Mouse (Mus musculus) midbrain, embryonic 11.5 days (tissue): ENCODE data around the gene Ankmy1. TPM values are rescaled to one million over a fixed set of nuclear protein-coding genes. Genes with fewer than 3 reads are reported as not detected.

ENCODE experiments used
- ATAC-seq: fragments of 200-750 bp; cut with Nextera tagmentation; 2 replicates; pipeline ENCODE4 v1.8.0; 2017; ENCODE audit warnings: moderate TSS enrichment, moderate library complexity; ENCODE audit not compliant: low FRiP score
- DNase-seq: peaks from one replicate; pipeline ENCODE4 v3.0.0; 2015; ENCODE audit warnings: low spot score; ENCODE audit errors: missing footprints
- H3K27ac ChIP-seq: fragments of 300-500 bp; sonication (generic); 2 replicates; pipeline ENCODE4 v1.5.1; 2014; ENCODE audit warnings: low read depth, low read length
- H3K27me3 ChIP-seq: fragments of 300-500 bp; sonication (generic); 2 replicates; pipeline ENCODE4 v1.6.1; 2014; ENCODE audit warnings: mild to moderate bottlenecking, low read length, moderate library complexity, mixed read lengths; ENCODE audit not compliant: control insufficient read depth, insufficient read depth
- H3K36me3 ChIP-seq: fragments of 300-500 bp; sonication (generic); 2 replicates; pipeline ENCODE4 v1.6.1; 2014; ENCODE audit warnings: mild to moderate bottlenecking, low read length, moderate library complexity, mixed read lengths; ENCODE audit not compliant: control insufficient read depth, insufficient read depth
- H3K4me1 ChIP-seq: fragments of 300-500 bp; sonication (generic); 2 replicates; pipeline ENCODE4 v1.6.1; 2014; ENCODE audit warnings: low read length; ENCODE audit not compliant: control insufficient read depth, insufficient read depth
- H3K4me2 ChIP-seq: fragments of 300-500 bp; sonication (generic); 2 replicates; pipeline ENCODE4 v1.6.1; 2014; ENCODE audit warnings: mild to moderate bottlenecking, moderate library complexity
- H3K4me3 ChIP-seq: fragments of 300-500 bp; sonication (generic); 2 replicates; pipeline ENCODE4 v1.5.1; 2014; ENCODE audit warnings: low read depth, low read length
- H3K9ac ChIP-seq: fragments of 300-500 bp; sonication (generic); 2 replicates; pipeline ENCODE4 v1.6.1; 2014; ENCODE audit warnings: low read length
- H3K9me3 ChIP-seq: fragments of 300-500 bp; sonication (generic); 2 replicates; pipeline ENCODE4 v1.6.1; 2016; ENCODE audit warnings: low read length; ENCODE audit not compliant: control insufficient read depth
- WGBS: fragments of 180-500 bp; shearing (Covaris S2); extraction: QIAGEN DNeasy Blood & Tissue Kit; methylation state at CpG from one replicate; pipeline ENCODE4 v1.1.7; 2014; 5-methylcytosine and 5-hydroxymethylcytosine counted together
- polyA plus RNA-seq: library from polyadenylated mRNA; unstranded; fragments of >200 nt; fragmentation: Nextera tagmentation; extraction: Ambion mirVana; gene quantifications from 2 replicates; pipeline ENCODE4 v1.2.1, GENCODE M21; 2014

Ankmy1 gene
- polyA plus RNA-seq, 1 experiment from 2014 or later, result 0.68 TPM

DNA sequence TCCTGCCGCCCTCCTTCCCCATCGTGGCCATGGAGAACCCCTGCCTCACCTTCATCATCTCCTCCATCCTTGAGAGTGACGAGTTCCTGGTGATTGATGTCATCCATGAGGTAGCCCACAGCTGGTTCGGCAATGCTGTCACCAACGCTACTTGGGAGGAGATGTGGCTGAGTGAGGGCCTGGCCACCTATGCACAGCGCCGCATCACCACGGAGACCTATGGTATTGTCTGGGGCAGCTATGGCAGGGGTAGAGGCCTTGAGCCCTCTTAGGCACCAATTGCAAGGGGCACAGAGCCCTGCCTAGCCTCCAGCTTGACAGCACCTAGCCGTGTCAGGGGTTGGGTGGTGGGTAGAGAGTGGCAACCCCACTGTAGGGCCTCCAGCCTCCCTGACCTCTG, 14.0 kb upstream of the Ankmy1 start:
- Histone ChIP-seq H3K4me1 (peaks cover 12% of the 10 kb centered on the region), H3K36me3 (peaks cover 23% of the 10 kb centered on the region), H3K9me3 (no peaks in the 10 kb centered on the region), H3K9ac (no peak overlapping the region), H3K4me3 (no peak overlapping the region), H3K4me2 (no peak overlapping the region), H3K27ac (no peak overlapping the region), H3K27me3 (no peaks in the 10 kb centered on the region)
- ATAC-seq (no peak), DNase-seq (no peak)
- 95% methylated on average over 9 of the region's 9 CpGs for WGBS

GRCm38 (mm10) chr1:92914993-92915392, 12.3 kb upstream of the Ankmy1 start:
- DNase-seq, result no peak
- no peak for ATAC-seq
- Histone ChIP-seq H3K27me3 (no peaks in the 10 kb centered on the region), H3K4me3 (no peak overlapping the region), H3K27ac (no peak overlapping the region), H3K36me3 (peaks cover 23% of the 10 kb centered on the region), H3K9me3 (no peaks in the 10 kb centered on the region), H3K4me1 (peaks cover 17% of the 10 kb centered on the region), H3K9ac (no peak overlapping the region), H3K4me2 (no peak overlapping the region)
- WGBS, result 97% methylated on average over 11 of the region's 11 CpGs

- ATAC-seq (no peak), DNase-seq (no peak)
- Histone ChIP-seq H3K27me3 (no peaks in the 10 kb centered on the region; the same call in 1 of the 2 replicates), H3K9ac (no peak overlapping the region), H3K9me3 (no peaks in the 10 kb centered on the region), H3K36me3 (peaks cover 17% of the 10 kb centered on the region), H3K4me3 (no peak overlapping the region), H3K4me1 (peaks cover 21% of the 10 kb centered on the region), H3K27ac (no peak overlapping the region), H3K4me2 (no peak overlapping the region)
- WGBS, result 83% methylated on average over 4 of the region's 4 CpGs
Measured at GRCm38 (mm10) chr1:92914239-92914638, 11.5 kb upstream of the Ankmy1 start.

DNA sequence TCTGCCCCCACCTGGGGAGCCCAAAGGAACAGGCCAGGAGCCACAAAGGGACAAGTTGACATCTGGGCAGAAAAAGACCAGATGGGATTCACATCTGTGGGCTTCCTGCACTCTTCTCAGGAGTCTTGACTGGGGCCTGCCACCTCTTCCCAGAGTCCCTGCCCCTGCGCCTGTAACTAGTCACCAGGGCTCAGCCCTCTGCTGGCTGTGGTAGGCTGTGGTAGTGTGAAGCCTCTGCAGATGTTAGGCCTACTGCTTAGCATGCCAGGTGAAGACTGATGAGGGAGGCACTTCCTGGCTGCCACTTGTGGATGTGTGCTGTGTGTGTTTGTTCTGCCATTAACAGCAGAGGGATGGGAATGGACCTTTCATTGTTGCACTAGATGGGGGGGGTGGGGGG, 9.6 kb upstream of the Ankmy1 start:
- no peak for DNase-seq

GRCm38 (mm10) chr1:92911721-92912138, 9.0 kb upstream of the Ankmy1 start:
- H3K4me3 ChIP-seq, result peak overlapping the region; percentile 82
- ATAC-seq (no peak), DNase-seq (no peak)
- peaks cover 7% of the 10 kb centered on the region for H3K27me3 ChIP-seq
- H3K9me3 ChIP-seq, result no peaks in the 10 kb centered on the region
- H3K4me2 ChIP-seq, result peak overlapping the region; percentile 69
- no peak overlapping the region; the same call in 1 of the 2 replicates for H3K27ac ChIP-seq
- WGBS, result 47% methylated on average over 8 of the region's 8 CpGs
- H3K4me1 ChIP-seq, result peaks cover 25% of the 10 kb centered on the region
- H3K9ac ChIP-seq, result peak overlapping the region; percentile 91
- no peaks in the 10 kb centered on the region; the same call in 1 of the 2 replicates for H3K36me3 ChIP-seq

More for the DNA sequence above, 9.6 kb upstream of the Ankmy1 start:
- Histone ChIP-seq H3K9me3 (no peaks in the 10 kb centered on the region), H3K4me1 (peaks cover 25% of the 10 kb centered on the region), H3K4me3 (peak overlapping the region; percentile 82), H3K4me2 (peak overlapping the region; percentile 69), H3K27me3 (peaks cover 7% of the 10 kb centered on the region), H3K9ac (peak overlapping the region; percentile 91), H3K36me3 (peaks cover 2% of the 10 kb centered on the region), H3K27ac (no peak overlapping the region)
- WGBS, result 65% methylated on average over 1 of the region's 1 CpGs
- ATAC-seq, result no peak

DNA sequence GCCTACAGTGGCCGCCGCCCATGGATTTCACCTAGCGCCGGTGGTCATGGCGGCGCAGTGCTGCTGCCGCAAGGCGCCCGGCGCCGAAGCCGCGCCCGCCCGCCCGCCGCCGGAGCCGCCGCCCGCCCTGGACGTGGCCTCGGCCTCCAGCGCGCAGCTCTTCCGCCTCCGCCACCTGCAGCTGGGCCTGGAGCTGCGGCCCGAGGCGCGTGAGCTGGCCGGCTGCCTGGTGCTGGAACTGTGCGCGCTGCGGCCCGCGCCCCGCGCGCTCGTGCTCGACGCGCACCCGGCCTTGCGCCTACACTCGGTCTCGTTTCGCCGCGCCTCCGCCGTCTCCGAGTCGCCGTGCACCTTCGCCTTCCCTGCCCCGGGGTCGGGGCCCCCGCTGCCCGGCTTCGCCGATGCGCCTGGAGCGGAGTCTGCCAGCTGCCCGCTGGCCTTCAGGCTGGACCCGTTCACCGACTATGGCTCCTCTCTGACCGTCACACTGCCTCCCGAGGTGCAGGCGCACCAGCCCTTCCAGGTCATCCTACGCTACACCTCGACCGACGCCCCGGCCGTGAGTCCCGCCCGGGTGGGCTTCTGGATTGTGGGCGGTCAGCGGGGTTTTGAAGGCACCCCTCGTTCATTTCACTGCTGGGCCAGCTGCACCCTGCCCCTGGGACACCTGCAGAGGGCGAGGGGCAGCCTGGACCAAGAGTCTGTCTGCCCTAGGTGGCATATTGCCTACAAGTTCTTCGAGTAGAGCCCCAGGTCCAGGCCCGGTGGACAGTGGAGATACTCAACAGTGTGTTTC, 8.4 kb upstream of the Ankmy1 start:
- peak; percentile 95 for DNase-seq
- Histone ChIP-seq H3K4me3 (peak overlapping the region; percentile 82), H3K9ac (peak overlapping the region; percentile 91), H3K27ac (peak overlapping the region; percentile 76), H3K4me1 (peaks cover 28% of the 10 kb centered on the region), H3K4me2 (peak overlapping the region; percentile 69), H3K36me3 (no peaks in the 10 kb centered on the region), H3K9me3 (no peaks in the 10 kb centered on the region), H3K27me3 (peaks cover 7% of the 10 kb centered on the region)
- ATAC-seq, result peak; percentile 37
- WGBS, result 2% methylated on average over 58 of the region's 85 CpGs

- Histone ChIP-seq H3K27me3 (peaks cover 7% of the 10 kb centered on the region), H3K9ac (peak within 1 kb of the TSS; percentile 91), H3K4me1 (peaks cover 28% of the 10 kb centered on the region), H3K9me3 (no peaks in the 10 kb centered on the region), H3K27ac (peak within 1 kb of the TSS; percentile 76), H3K4me3 (peak within 1 kb of the TSS; percentile 82), H3K4me2 (peak within 1 kb of the TSS; percentile 69), H3K36me3 (no peaks in the 10 kb centered on the region)
- WGBS, result under 1% methylated on average over 54 of the region's 57 CpGs
- ATAC-seq, result peak; percentile 74
- DNase-seq, result peak; percentile 97
Measured at GRCm38 (mm10) chr1:92910239-92910885, 7.7 kb upstream of the Ankmy1 start, which contains the start of gene Rnpepl1. Gene Rnpepl1, plus strand, starts transcription at chr1:92910783.

GRCm38 (mm10) chr1:92909068-92909467, 6.4 kb upstream of the Ankmy1 start:
- Histone ChIP-seq H3K36me3 (no peaks in the 10 kb centered on the region), H3K4me1 (peaks cover 28% of the 10 kb centered on the region), H3K27ac (no peak overlapping the region), H3K4me3 (no peak overlapping the region), H3K27me3 (peaks cover 7% of the 10 kb centered on the region), H3K9ac (no peak overlapping the region), H3K4me2 (no peak overlapping the region), H3K9me3 (no peaks in the 10 kb centered on the region)
- WGBS, result 68% methylated on average over 4 of the region's 4 CpGs
- ATAC-seq (no peak), DNase-seq (no peak)

DNA sequence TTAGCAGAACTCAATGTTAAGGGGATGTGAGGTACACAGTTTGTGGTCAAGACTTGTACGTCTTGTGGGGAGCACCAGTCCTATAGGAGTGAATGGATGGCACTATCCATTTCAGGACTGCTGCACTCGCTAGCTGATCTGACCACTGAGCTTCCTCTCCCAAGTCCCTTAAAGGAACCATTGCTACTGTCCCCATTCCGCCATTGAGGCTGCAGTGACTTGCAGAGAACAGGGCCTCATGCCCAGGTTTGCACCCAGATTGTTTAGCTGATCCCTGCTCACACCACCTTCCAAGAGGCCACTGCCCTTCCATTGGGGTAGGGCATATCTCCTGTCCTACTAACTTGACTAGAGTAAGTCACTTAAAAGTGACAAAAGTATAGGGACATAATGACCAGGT, 6.0 kb upstream of the Ankmy1 start:
- Histone ChIP-seq H3K27me3 (peaks cover 7% of the 10 kb centered on the region), H3K4me2 (no peak overlapping the region), H3K9me3 (no peaks in the 10 kb centered on the region), H3K4me1 (peaks cover 28% of the 10 kb centered on the region), H3K36me3 (no peaks in the 10 kb centered on the region), H3K4me3 (no peak overlapping the region), H3K27ac (no peak overlapping the region), H3K9ac (no peak overlapping the region)
- ATAC-seq (no peak), DNase-seq (no peak)
- WGBS, result 93% methylated on average over 3 of the region's 3 CpGs
